Mouse (Mus musculus) erythroid progenitor cell, adult 5-6 weeks (primary cell): ENCODE data around the gene Palld. TPM values are rescaled to one million over a fixed set of nuclear protein-coding genes. Genes with fewer than 3 reads are reported as not detected.

ENCODE experiments used
- ATAC-seq: replicated peaks from 2 replicates; pipeline ENCODE4 v1.8.0; 2016; ENCODE audit warnings: moderate number of reproducible peaks, mild to moderate bottlenecking, moderate TSS enrichment, inconsistent platforms; ENCODE audit not compliant: poor library complexity, low FRiP score, severe bottlenecking
- total RNA-seq, 2 experiments: library from RNA; stranded (forward) in 1 of 2; stranded (reverse) in 1 of 2; fragments of 150-400 nt in 1 of 2; fragments of 186-747, 209-891 nt in 1 of 2; gene quantifications; 2 replicates each; pipeline versions ENCODE4 v1.2.3 to v1.2.4; 2015 to 2017; ENCODE audit warnings: low replicate concordance in 2 of 2

The Palld gene
- total RNA-seq, 2 experiments from 2014 or later = 3.8 TPM; not detected in 1

GRCm38 (mm10) chr8:61868481-61868880 is 34.0 kb downstream of the Palld start:
- ATAC-seq = no peak

- no peak for ATAC-seq
Observed at GRCm38 (mm10) chr8:61866920-61867319, 35.6 kb downstream of the Palld start.

- ATAC-seq = no peak
Observed at GRCm38 (mm10) chr8:61865365-61865764, 37.1 kb downstream of the Palld start.

- no peak for ATAC-seq
Observed at GRCm38 (mm10) chr8:61851270-61851669, 51.2 kb downstream of the Palld start.

- no peak for ATAC-seq
Observed at GRCm38 (mm10) chr8:61848581-61849162, 53.8 kb downstream of the Palld start.

- ATAC-seq = no peak
Observed at GRCm38 (mm10) chr8:61847494-61847893, 55.0 kb downstream of the Palld start.

GRCm38 (mm10) chr8:61844992-61845391 is 57.5 kb downstream of the Palld start:
- no peak for ATAC-seq

- no peak for ATAC-seq
Observed at GRCm38 (mm10) chr8:61844575-61844974, 57.9 kb downstream of the Palld start.

GRCm38 (mm10) chr8:61843776-61844175 is 58.7 kb downstream of the Palld start:
- ATAC-seq = no peak

GRCm38 (mm10) chr8:61833211-61833610 is 69.3 kb downstream of the Palld start:
- no peak for ATAC-seq

- ATAC-seq = no peak
Observed at GRCm38 (mm10) chr8:61831944-61832343, 70.5 kb downstream of the Palld start.

GRCm38 (mm10) chr8:61830821-61831220 is 71.7 kb downstream of the Palld start:
- ATAC-seq = no peak

- no peak for ATAC-seq
Observed at GRCm38 (mm10) chr8:61824563-61824962, 77.9 kb downstream of the Palld start.

- ATAC-seq = no peak
Observed at GRCm38 (mm10) chr8:61823157-61823556, 79.3 kb downstream of the Palld start.

- no peak for ATAC-seq
Observed at GRCm38 (mm10) chr8:61803764-61804163, 98.7 kb downstream of the Palld start.

GRCm38 (mm10) chr8:61802840-61803239 is 99.7 kb downstream of the Palld start:
- ATAC-seq = no peak

GRCm38 (mm10) chr8:61797391-61797947 is 105.0 kb downstream of the Palld start:
- no peak for ATAC-seq

- no peak for ATAC-seq
Observed at GRCm38 (mm10) chr8:61796537-61797050, 105.9 kb downstream of the Palld start.

GRCm38 (mm10) chr8:61789946-61790345 is 112.5 kb downstream of the Palld start:
- no peak for ATAC-seq

- no peak for ATAC-seq
Observed at GRCm38 (mm10) chr8:61789289-61789688, 113.2 kb downstream of the Palld start.

- no peak for ATAC-seq
Observed at GRCm38 (mm10) chr8:61782931-61783491, 119.5 kb downstream of the Palld start.
